Mouse (Mus musculus) frontal cortex, postnatal 25 days (tissue): ENCODE measurements around the gene Irf3.

Source experiments
- DNase-seq, 2 experiments: peaks; one replicate each; pipeline ENCODE4 v3.0.0; 2022; ENCODE audit warnings: low spot score in 2 of 2

The Irf3 gene

GRCm38 (mm10) chr7:45033722-45034359, 36.4 kb downstream of the Irf3 start:
- DNase-seq, result no peak

- DNase-seq, result no peak
These were observed 38.2 kb downstream of the Irf3 start for GRCm38 (mm10) chr7:45035631-45036030.

DNA sequence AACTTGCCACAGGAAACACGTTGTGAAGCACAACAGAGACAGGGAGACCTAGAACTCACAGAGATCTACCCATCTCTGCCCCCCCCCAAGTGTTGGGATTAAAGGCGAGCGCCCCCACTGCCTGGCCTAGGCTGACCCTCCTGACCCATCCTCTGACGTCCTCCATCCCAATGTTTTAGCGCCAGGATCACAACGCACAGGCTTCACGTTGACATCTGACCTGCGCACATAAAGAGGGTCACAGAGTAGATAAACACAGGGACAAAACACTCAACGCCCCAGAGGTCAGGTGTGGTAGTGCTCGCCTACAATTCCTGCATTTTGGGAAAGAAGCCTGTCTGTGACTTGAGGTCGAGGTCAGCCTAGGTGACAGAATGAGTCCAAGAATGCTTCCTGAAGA, 39.3 kb downstream of the Irf3 start:
- no peak for DNase-seq

DNA sequence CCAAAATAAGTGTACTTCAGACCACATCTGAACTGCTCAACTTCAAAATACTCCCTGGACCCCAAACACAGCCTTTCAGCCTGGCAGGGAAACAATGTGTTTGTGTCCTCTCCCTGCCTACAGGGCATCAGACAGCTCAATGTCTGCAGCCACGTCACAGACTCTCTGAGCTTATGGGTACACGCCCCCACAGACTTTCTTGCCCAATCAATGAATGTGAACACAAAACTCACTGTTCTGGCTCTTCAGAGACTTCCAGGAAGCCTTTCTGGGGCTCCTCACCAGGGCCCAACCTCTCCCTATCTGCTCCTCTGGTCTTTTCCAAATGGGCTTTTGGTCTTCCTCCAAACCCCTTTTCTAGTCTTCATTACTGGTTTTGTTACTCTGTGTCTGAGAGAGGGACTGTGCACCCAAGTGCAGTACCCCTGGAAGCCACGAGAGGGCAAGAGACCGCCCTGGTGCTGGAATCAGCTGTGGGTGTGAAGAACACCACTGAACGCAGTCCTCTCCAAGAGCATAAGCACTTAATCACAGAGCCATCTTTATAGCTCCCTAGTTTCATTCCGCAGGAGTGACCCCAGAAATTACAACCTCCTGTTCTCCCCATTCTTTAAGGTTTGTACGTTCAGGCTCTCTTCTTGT, 40.4 kb downstream of the Irf3 start:
- no peak for DNase-seq

- no peak for DNase-seq
These were observed 41.0 kb downstream of the Irf3 start for GRCm38 (mm10) chr7:45038411-45038810.

DNA sequence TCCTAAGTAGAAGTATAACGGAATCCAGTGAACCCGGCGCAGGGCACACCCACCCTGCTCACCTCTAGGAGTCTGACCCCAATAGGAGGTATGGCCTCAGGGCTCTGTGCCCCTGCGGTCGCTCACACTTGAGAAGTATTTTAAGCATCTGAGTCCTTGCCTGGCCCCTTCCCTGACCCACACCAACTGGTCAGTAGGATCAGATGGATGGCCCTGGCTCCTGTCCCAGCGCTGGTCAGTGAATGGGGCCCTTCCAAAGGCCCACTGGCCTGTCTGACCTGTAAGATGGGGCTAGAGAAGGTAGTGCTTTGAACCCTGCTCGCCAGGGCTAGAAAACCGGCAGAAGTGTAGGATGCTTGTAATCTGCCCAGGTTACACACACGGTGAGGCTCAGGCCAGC, 43.4 kb downstream of the Irf3 start:
- no peak for DNase-seq

GRCm38 (mm10) chr7:45043307-45043706, 45.9 kb downstream of the Irf3 start:
- no peak for DNase-seq

GRCm38 (mm10) chr7:45045741-45046140, 48.3 kb downstream of the Irf3 start:
- DNase-seq, result no peak

GRCm38 (mm10) chr7:45046853-45047350, 49.5 kb downstream of the Irf3 start:
- no peak for DNase-seq

GRCm38 (mm10) chr7:45047491-45047890, 50.0 kb downstream of the Irf3 start:
- no peak for DNase-seq

DNA sequence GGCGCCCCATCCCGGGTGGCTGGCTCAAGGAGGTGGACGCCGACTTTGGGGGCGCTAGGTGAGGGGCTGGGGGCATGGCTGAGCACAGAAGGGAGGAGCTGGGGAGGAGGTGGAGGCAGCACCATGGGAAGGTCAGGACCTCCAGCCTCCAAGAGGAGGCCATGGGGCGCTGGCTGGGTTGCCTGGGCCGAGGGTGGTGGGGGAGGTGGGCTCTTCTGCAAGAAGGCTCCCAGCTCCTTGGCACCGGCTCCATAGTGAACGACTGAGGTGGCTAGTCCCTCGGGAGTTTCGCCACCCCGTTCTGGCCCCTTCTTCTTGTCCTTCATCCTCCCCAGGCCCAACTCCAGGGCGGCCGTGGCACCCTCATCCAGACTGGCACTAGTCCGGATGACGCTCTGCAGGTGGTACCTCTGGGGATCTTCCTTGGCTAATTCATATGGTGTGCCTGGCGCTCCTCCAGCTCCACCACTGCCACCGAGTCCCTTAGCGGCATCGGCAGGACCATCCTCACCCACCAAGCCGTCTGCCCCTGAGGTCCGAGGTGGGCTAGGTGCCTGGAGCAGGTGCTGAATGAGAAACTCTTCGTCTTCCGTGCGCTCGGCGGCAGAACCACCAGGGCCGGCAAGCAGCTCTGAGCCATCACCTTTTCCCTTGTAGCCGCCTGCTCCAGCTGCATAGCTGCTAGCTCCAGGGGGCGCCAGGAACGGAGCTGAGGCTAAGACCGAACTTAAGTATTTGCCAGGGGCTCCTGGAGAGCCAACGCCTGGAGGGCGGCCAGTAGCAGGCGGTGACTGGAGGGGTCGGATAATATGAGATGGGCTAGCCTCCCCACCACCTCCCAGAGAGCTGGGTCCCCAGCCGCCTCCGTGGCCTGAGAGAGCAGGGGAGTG, 50.8 kb downstream of the Irf3 start:
- DNase-seq, result no peak

DNA sequence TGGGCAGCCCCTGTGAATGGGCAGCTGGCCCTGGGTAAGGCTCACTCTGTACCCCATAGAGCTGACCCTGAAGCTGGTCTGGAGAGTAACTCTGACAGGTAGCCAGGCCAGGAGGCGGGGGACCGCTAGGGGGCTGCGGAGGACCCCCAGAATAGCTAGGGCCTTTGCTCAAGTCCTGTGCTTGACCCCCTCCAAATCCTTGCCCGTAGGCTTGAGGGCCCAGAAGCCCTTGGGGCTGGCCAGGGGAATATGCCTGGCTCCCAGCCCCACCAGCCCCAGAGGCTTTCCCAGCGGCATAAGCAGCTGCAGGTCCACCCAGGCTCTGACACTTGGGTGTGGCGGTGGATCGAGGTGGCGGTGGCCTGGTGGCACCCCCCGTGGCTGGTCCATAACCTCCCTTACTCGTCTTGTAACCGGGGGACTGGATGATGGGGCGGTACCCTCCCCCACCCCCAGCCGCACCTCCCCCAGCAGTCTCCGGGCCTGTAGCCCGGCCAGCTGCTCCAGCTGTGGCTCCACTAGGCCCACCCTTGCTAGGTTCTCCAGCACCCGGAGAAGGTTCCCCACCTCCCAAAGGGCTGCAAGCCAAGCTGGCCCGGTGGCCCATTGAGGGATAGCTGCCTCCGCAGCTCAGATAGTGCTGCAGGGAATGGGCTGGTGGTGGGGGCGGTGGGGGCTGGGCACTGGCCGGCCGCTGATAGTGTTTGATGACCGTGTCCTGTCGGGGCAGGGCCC, 51.6 kb downstream of the Irf3 start:
- DNase-seq, result no peak

DNA sequence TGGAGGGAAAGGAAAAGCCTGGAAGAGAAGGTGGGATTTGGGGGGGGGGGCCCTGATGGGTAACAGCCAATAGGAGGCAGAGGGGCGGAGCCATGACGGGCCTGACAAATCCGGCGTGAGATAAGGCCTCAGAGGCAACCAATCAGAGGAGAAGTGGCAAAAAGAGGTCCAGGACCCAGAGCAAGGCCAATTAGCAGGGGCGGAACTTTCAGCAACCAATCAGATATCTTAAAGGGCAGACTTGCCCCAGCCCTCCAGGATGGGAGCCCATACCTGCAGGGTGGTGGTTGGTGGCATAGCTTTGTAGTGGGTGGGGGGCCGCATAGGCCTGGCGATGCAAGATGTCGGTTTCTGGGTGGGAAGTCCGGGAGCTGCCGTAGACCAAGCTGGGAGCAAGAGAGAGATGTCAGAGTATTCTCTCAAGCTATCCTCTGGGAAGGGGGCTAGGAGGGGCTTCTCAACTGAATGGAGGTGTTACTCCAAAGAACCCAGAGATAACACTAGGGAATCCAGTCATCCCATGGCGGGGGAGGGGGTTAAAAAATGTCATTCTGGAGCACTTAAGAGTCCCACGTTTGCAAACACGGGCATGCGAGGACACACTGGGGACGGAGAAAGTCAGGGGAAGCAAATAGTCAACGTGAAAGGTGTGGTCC, 53.6 kb downstream of the Irf3 start:
- peak; percentile 32 to 45 for DNase-seq

DNA sequence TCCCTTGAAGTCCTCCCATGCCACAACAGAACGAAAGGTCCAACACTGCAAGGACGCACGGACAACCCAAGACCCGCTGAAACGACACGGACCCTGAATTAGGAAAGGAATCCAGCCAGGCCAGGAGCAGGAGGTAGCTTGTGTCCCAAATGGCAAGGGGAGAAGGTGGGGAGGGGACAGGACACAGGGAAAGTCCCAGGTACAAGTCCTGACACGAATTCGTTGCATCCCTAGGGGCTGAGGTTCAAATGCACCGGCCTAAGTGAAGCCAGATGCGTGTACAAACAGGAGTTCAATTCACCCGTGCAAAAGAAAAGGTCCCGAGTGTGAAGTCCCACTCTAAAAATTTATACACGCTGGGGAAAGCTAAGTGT, 54.1 kb downstream of the Irf3 start:
- no peak for DNase-seq
